Mouse (Mus musculus) embryonic facial prominence, embryonic 14.5 days (tissue): ENCODE data around the gene Ubtd1. TPM values are rescaled to one million over a fixed set of nuclear protein-coding genes. Genes with fewer than 3 reads are reported as not detected.
A peak's percentile ranks its signal among the peaks of the same experiment; 100 is the strongest.

Source experiments
- ATAC-seq: fragments of 200-750 bp; cut with Nextera tagmentation; 2 replicates; pipeline ENCODE4 v1.8.0; 2017; ENCODE audit warnings: low read depth, moderate number of reproducible peaks, moderate TSS enrichment
- DNase-seq: peaks from one replicate; pipeline ENCODE4 v3.0.0-alpha.2; 2015; ENCODE audit warnings: low spot score
- H3K27ac ChIP-seq: fragments of 300-500 bp; sonication (generic); replicated peaks from 2 replicates; pipeline ENCODE4 v1.5.1; 2014; ENCODE audit warnings: low read depth, mild to moderate bottlenecking, low read length, moderate library complexity
- H3K27me3 ChIP-seq: fragments of 300-500 bp; sonication (generic); replicated peaks from 2 replicates; pipeline ENCODE4 v1.6.1; 2014; ENCODE audit warnings: low read length; ENCODE audit not compliant: control insufficient read depth, insufficient read depth
- H3K36me3 ChIP-seq: fragments of 300-500 bp; sonication (generic); 2 replicates; pipeline ENCODE4 v1.6.1; 2014; ENCODE audit warnings: low read length, mixed read lengths; ENCODE audit not compliant: control insufficient read depth, insufficient read depth
- H3K4me1 ChIP-seq: fragments of 300-500 bp; sonication (generic); 2 replicates; pipeline ENCODE4 v1.6.1; 2014; ENCODE audit warnings: antibody characterized with exemption, low read length; ENCODE audit not compliant: control insufficient read depth, insufficient read depth
- H3K4me2 ChIP-seq: fragments of 300-500 bp; sonication (generic); 2 replicates; pipeline ENCODE4 v1.6.1; 2014; ENCODE audit warnings: low read depth, mild to moderate bottlenecking, low read length, moderate library complexity, mixed read lengths
- H3K4me3 ChIP-seq: fragments of 300-500 bp; sonication (generic); 2 replicates; pipeline ENCODE4 v1.5.1; 2014; ENCODE audit warnings: low read depth, mild to moderate bottlenecking, low read length
- H3K9ac ChIP-seq: fragments of 300-500 bp; sonication (generic); 2 replicates; pipeline ENCODE4 v1.6.1; 2014; ENCODE audit warnings: low read depth, mild to moderate bottlenecking, low read length, moderate library complexity, mixed read lengths
- H3K9me3 ChIP-seq: fragments of 300-500 bp; sonication (generic); 2 replicates; pipeline ENCODE4 v1.6.1; 2016; ENCODE audit warnings: low read length; ENCODE audit not compliant: control insufficient read depth
- WGBS: fragments of 180-500 bp; shearing (Covaris S2); extraction: QIAGEN DNeasy Blood & Tissue Kit; methylation state at CpG from one replicate; pipeline ENCODE4 v1.1.7; 2014; 5-methylcytosine and 5-hydroxymethylcytosine counted together
- polyA plus RNA-seq: library from polyadenylated mRNA; unstranded; fragments of >200 nt; fragmentation: Nextera tagmentation; extraction: Ambion mirVana; gene quantifications from 2 replicates; pipeline ENCODE4 v1.2.1, GENCODE M21; 2014

The Ubtd1 gene
- polyA plus RNA-seq, 1 experiment from 2014 or later, result 20.8 TPM

DNA sequence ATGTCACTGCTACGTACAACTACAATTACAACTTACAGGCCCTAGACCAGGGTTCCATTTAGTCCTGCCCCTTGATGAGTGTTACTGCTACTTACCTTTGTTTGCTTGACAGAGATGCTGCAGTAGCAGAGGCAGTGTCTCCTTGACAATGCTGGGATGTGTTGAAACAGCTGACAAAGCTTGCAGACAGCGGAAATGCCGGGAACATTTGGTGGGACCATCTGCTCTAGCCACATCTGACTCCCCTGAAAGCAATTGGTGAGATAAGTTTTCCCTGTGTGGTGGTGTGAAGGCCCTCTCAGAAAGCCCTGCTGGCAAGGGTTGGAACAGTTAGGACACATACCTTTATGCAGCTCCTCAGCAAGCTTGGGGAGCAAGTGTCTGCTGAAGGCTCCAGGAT, 28.0 kb upstream of the Ubtd1 start:
- ATAC-seq (0 out of 2 replicates have a peak, but pooled peaks have one; percentile 18), DNase-seq (no peak)
- Histone ChIP-seq H3K27me3 (no peaks in the 10 kb centered on the region), H3K36me3 (peaks cover 95% of the 10 kb centered on the region), H3K4me3 (no peak overlapping the region), H3K27ac (no peak overlapping the region), H3K9ac (no peak overlapping the region), H3K4me2 (no peak overlapping the region), H3K9me3 (no peaks in the 10 kb centered on the region), H3K4me1 (no peaks in the 10 kb centered on the region)
- WGBS, result 89% methylated on average over 3 of the region's 3 CpGs

DNA sequence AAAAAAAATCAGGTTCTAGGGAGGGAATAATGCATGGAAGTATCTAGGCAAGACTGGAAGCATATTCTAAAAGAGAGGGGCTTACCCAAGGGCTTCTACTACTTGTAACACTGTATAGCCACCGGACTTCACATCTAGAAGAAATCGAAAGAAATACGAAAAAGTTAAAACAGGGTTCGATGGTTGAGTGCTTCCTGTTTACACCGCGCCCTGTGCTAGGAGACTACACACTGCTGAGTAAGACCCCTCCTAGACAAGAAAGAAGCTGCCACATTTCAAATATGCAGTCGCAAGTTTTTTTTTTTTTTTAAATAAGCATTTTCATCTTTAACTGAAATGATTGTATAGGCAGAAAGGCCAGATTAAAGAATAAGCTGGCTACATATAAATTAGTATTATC, 11.9 kb upstream of the Ubtd1 start:
- Histone ChIP-seq H3K4me1 (no peaks in the 10 kb centered on the region), H3K9me3 (no peaks in the 10 kb centered on the region), H3K36me3 (peaks cover 45% of the 10 kb centered on the region), H3K27me3 (no peaks in the 10 kb centered on the region), H3K4me2 (no peak overlapping the region), H3K9ac (no peak overlapping the region), H3K27ac (no peak overlapping the region), H3K4me3 (no peak overlapping the region)
- DNase-seq (no peak), ATAC-seq (no peak)
- 90% methylated on average over 7 of the region's 7 CpGs for WGBS

- H3K36me3 ChIP-seq, result peaks cover 4% of the 10 kb centered on the region
- H3K27me3 ChIP-seq, result no peaks in the 10 kb centered on the region
- no peak overlapping the region for H3K4me3 ChIP-seq
- H3K27ac ChIP-seq, result peak overlapping the region; percentile 35
- H3K9me3 ChIP-seq, result no peaks in the 10 kb centered on the region
- ATAC-seq, result peak; percentile 66; the same call in 1 of the 2 replicates
- no peak overlapping the region for H3K9ac ChIP-seq
- peak; percentile 45 for DNase-seq
- 54% methylated on average over 13 of the region's 13 CpGs for WGBS
- no peak overlapping the region; the same call in 1 of the 2 replicates for H3K4me2 ChIP-seq
- peaks cover 9% of the 10 kb centered on the region; the same call in 1 of the 2 replicates for H3K4me1 ChIP-seq
These were observed 7.4 kb upstream of the Ubtd1 start for GRCm38 (mm10) chr19:41973891-41974794.

GRCm38 (mm10) chr19:41980422-41980818, 1.1 kb upstream of the Ubtd1 start:
- Histone ChIP-seq H3K4me3 (peak overlapping the region; percentile 93), H3K9ac (peak overlapping the region; percentile 81), H3K27me3 (no peaks in the 10 kb centered on the region), H3K36me3 (no peaks in the 10 kb centered on the region), H3K4me2 (peak overlapping the region; percentile 70), H3K4me1 (peaks cover 14% of the 10 kb centered on the region), H3K27ac (peak overlapping the region; percentile 90), H3K9me3 (no peaks in the 10 kb centered on the region)
- ATAC-seq (0 out of 2 replicates have a peak, but pooled peaks have one; percentile 12), DNase-seq (peak; percentile 74)
- WGBS, result under 1% methylated on average over 16 of the region's 16 CpGs

DNA sequence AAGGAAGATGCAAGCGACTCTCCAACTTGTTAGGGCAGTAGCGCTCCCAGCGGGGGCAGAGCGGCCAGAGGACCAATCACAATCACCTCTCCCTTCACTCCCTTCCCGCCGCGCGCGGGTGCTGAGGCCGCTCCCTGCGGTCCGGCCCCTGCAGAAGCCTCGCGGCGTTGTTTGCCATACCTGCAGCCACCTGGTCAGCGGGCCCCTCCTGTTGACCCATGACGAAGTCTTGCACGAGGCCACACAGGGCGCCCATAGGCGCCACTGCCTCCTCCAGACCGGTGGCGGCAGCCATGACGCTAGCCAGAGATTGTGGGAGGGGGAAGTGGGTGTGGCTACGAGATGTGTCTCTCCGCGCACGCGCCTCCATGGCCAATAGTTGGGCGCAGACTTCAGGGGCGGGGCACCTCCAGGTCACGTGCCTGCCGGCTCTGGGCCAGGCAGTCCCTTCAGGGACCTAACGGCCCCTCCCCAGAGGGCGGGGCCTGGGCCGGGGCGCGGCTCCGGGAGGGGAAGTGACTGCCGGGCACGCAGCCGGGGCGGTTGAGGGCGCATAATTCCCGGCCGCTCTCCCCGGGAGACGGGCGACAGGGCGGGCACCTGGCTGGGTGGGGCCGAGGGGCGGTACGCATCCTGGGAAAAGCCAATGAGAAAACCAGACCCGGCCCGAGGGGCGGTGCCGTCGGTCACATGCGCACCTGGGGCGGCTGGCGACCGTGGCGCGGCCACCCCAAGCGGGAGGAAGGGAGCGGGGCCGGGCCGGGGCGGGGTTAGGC, 556 bp upstream of the Ubtd1 start, which contains the start of gene Mms19:
Gene Mms19, minus strand, starts transcription at position 339 of the 776 bp plus-strand sequence.
- peak; percentile 95 for ATAC-seq
- no peaks in the 10 kb centered on the region for H3K27me3 ChIP-seq
- peak within 1 kb of the TSS; percentile 93 for H3K4me3 ChIP-seq
- peak; percentile 99 for DNase-seq
- peak within 1 kb of the TSS; percentile 70 for H3K4me2 ChIP-seq
- no peaks in the 10 kb centered on the region for H3K9me3 ChIP-seq
- peak within 1 kb of the TSS; percentile 81 for H3K9ac ChIP-seq
- H3K36me3 ChIP-seq, result no peaks in the 10 kb centered on the region
- peak within 1 kb of the TSS; percentile 90 for H3K27ac ChIP-seq
- peaks cover 14% of the 10 kb centered on the region for H3K4me1 ChIP-seq
- 1% methylated on average over 29 of the region's 68 CpGs for WGBS

- DNase-seq, result no peak
- WGBS, result under 1% methylated on average over 43 of the region's 74 CpGs
- Histone ChIP-seq H3K4me2 (peak overlapping the region; percentile 70), H3K4me1 (peaks cover 12% of the 10 kb centered on the region), H3K4me3 (peak overlapping the region; percentile 93), H3K27me3 (no peaks in the 10 kb centered on the region), H3K36me3 (no peaks in the 10 kb centered on the region), H3K9me3 (no peaks in the 10 kb centered on the region), H3K9ac (peak overlapping the region; percentile 81), H3K27ac (peak overlapping the region; percentile 90)
- no peak for ATAC-seq
These were observed 598 bp downstream of the Ubtd1 start for GRCm38 (mm10) chr19:41981931-41982790.

GRCm38 (mm10) chr19:41982791-41983150, 1.2 kb downstream of the Ubtd1 start:
- peak overlapping the region; percentile 70 for H3K4me2 ChIP-seq
- H3K4me1 ChIP-seq, result peaks cover 6% of the 10 kb centered on the region
- H3K27me3 ChIP-seq, result no peaks in the 10 kb centered on the region
- ATAC-seq (no peak), DNase-seq (peak; percentile 54)
- peak overlapping the region; percentile 93 for H3K4me3 ChIP-seq
- H3K27ac ChIP-seq, result peak overlapping the region; percentile 90
- 3% methylated on average over 4 of the region's 4 CpGs for WGBS
- peak overlapping the region; percentile 81 for H3K9ac ChIP-seq
- no peaks in the 10 kb centered on the region for H3K9me3 ChIP-seq
- no peaks in the 10 kb centered on the region for H3K36me3 ChIP-seq

DNA sequence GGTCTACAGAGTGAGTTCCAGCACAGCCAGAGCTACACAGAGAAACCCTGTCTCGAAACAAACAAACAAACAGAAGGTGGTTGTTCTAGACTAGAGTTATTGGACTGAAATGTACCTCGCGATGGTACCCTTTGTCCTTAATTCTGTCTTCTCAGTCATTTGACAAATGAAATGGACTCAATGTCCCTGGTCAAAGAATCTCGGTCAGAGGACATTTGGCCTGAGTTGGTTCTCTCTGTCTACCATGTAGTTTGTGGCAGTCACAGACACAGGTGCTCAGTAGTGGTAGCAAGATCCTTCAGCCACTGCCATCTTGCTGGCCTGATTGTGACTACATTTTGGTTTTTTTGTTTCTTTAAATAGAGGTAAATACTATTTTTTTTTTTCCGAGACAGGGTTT, 4.4 kb downstream of the Ubtd1 start:
- Histone ChIP-seq H3K4me2 (no peak overlapping the region), H3K27ac (no peak overlapping the region), H3K9ac (no peak overlapping the region), H3K9me3 (no peaks in the 10 kb centered on the region), H3K4me3 (no peak overlapping the region), H3K36me3 (no peaks in the 10 kb centered on the region), H3K27me3 (no peaks in the 10 kb centered on the region), H3K4me1 (no peaks in the 10 kb centered on the region; the same call in 1 of the 2 replicates)
- ATAC-seq (no peak), DNase-seq (no peak)
- WGBS, result 95% methylated on average over 5 of the region's 5 CpGs
